In the genomic region with DNA sequence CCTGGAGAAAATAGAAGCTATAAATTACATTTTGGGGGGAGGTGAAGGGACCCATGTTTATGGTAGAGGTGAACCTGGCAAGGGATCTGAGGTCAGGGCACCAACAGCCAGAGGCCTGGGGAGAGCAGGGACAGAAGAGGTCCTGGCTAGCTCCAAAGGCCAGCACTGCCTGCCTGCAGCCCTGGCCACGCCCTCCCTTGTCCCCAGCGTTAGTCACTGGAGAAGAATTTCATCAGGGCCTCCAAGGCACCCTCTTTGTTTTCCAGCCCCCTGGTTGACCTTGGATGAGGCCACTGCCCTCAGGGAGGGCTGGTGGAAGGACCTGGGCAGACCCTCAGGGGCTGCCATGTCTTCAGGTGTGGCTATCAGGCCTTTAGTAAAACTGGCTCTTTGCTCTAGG, we compare ENCODE assay signal across 9 mouse cellular contexts. TPM values are rescaled to one million over a fixed set of nuclear protein-coding genes. Genes with fewer than 3 reads are reported as not detected.
A peak's percentile ranks its signal among the peaks of the same experiment; 100 is the strongest.
DNase-seq lines count a peak whose midpoint lies in the region; ATAC-seq and TF ChIP-seq lines count a peak whose summit lies in the region.
"Had no signal": no experiment of that assay in that cellular context is flagged by ENCODE, and none has a peak within 500 bp of the region (broad histone marks: within the 10 kb centered on the region; RNA-seq: fewer than 3 reads in every experiment).

No protein-coding gene starts in this region.

- H3ac ChIP-seq in myocyte (ENCODE audit: control insufficient read depth, insufficient read length), result no peak overlapping the region

- no peaks in the 10 kb centered on the region for H3K27me3 ChIP-seq in intestine, embryonic 14.5 days (replicated peaks; ENCODE audit: control insufficient read depth, insufficient read depth, low read length)
- no peaks in the 10 kb centered on the region for H3K27me3 ChIP-seq in intestine, postnatal 0 days (replicated peaks; ENCODE audit: control insufficient read depth, insufficient read depth, low read length)
- H3K27me3 ChIP-seq in embryonic facial prominence, embryonic 13.5 days, result no peaks in the 10 kb centered on the region
- H3K27me3 ChIP-seq in myocyte (ENCODE audit: control insufficient read depth, insufficient read depth, insufficient read length), result no peaks in the 10 kb centered on the region
- peaks cover 4% of the 10 kb centered on the region; the same call in 1 of the 2 replicates for H3K27me3 ChIP-seq in liver, embryonic 12.5 days (replicated peaks)
- no peaks in the 10 kb centered on the region for H3K27me3 ChIP-seq in forebrain, embryonic 14.5 days (replicated peaks; ENCODE audit: control insufficient read depth, insufficient read depth, low read length)

- H3K4me3 ChIP-seq in intestine, embryonic 14.5 days (ENCODE audit: low read depth, low read length), result no peak overlapping the region
- H3K4me3 ChIP-seq in intestine, postnatal 0 days (ENCODE audit: low read depth, low read length), result no peak overlapping the region
- no peak overlapping the region for H3K4me3 ChIP-seq in embryonic facial prominence, embryonic 13.5 days
- no peak overlapping the region for H3K4me3 ChIP-seq in myocyte
- H3K4me3 ChIP-seq in liver, embryonic 12.5 days, result no peak overlapping the region
- no peak overlapping the region for H3K4me3 ChIP-seq in forebrain, embryonic 14.5 days (ENCODE audit: low read depth, low read length)

- 27% methylated on average over 2 of the region's 2 CpGs for WGBS in intestine, embryonic 14.5 days
- 18% methylated on average over 2 of the region's 2 CpGs for WGBS in intestine, postnatal 0 days
- WGBS in embryonic facial prominence, embryonic 13.5 days, result 44% methylated on average over 2 of the region's 2 CpGs
- WGBS in liver, embryonic 12.5 days (ENCODE audit: insufficient replicate concordance), result 29% methylated on average over 2 of the region's 2 CpGs
- 50% methylated on average over 2 of the region's 2 CpGs for WGBS in forebrain, embryonic 14.5 days

- no peaks in the 10 kb centered on the region for H3K36me3 ChIP-seq in intestine, embryonic 14.5 days (ENCODE audit: control insufficient read depth, insufficient read depth, low read length)
- H3K36me3 ChIP-seq in intestine, postnatal 0 days (ENCODE audit: control insufficient read depth, insufficient read depth), result no peaks in the 10 kb centered on the region
- peaks cover 7% of the 10 kb centered on the region; the same call in 1 of the 2 replicates for H3K36me3 ChIP-seq in embryonic facial prominence, embryonic 13.5 days
- peaks cover 4% of the 10 kb centered on the region for H3K36me3 ChIP-seq in myocyte (ENCODE audit: control insufficient read depth, insufficient read depth)
- H3K36me3 ChIP-seq in liver, embryonic 12.5 days, result no peaks in the 10 kb centered on the region
- H3K36me3 ChIP-seq in forebrain, embryonic 14.5 days (ENCODE audit: control insufficient read depth, insufficient read depth, low read length), result no peaks in the 10 kb centered on the region

- no peak overlapping the region for H3K4me2 ChIP-seq in intestine, embryonic 14.5 days (ENCODE audit: low read length)
- no peak overlapping the region for H3K4me2 ChIP-seq in intestine, postnatal 0 days (replicated peaks; ENCODE audit: low read depth)
- no peak overlapping the region for H3K4me2 ChIP-seq in embryonic facial prominence, embryonic 13.5 days
- H3K4me2 ChIP-seq in myocyte (ENCODE audit: low read depth), result peak overlapping the region; percentile 54
- no peak overlapping the region for H3K4me2 ChIP-seq in liver, embryonic 12.5 days
- no peak overlapping the region for H3K4me2 ChIP-seq in forebrain, embryonic 14.5 days (ENCODE audit: low read length)

- peaks cover 100% of the 10 kb centered on the region for H3K79me2 ChIP-seq in myocyte (ENCODE audit: control insufficient read depth, insufficient read depth)

- H3K4me1 ChIP-seq in intestine, embryonic 14.5 days (replicated peaks; ENCODE audit: control insufficient read depth, insufficient read depth, low read length), result peaks cover 15% of the 10 kb centered on the region
- no peaks in the 10 kb centered on the region for H3K4me1 ChIP-seq in intestine, postnatal 0 days (replicated peaks; ENCODE audit: control insufficient read depth, insufficient read depth, low read length)
- peaks cover 24% of the 10 kb centered on the region for H3K4me1 ChIP-seq in embryonic facial prominence, embryonic 13.5 days
- H3K4me1 ChIP-seq in liver, embryonic 12.5 days, result peaks cover 7% of the 10 kb centered on the region; the same call in 1 of the 2 replicates
- H3K4me1 ChIP-seq in forebrain, embryonic 14.5 days (ENCODE audit: control insufficient read depth, insufficient read depth, low read length), result no peaks in the 10 kb centered on the region

- H3K27ac ChIP-seq in intestine, embryonic 14.5 days (ENCODE audit: low read depth), result no peak overlapping the region
- H3K27ac ChIP-seq in intestine, postnatal 0 days (ENCODE audit: low read depth, low read length), result no peak overlapping the region
- H3K27ac ChIP-seq in embryonic facial prominence, embryonic 13.5 days, result no peak overlapping the region
- H3K27ac ChIP-seq in liver, embryonic 12.5 days, result no peak overlapping the region
- no peak overlapping the region for H3K27ac ChIP-seq in forebrain, embryonic 14.5 days (ENCODE audit: low read depth, low read length)

- no peak for DNase-seq in intestine, embryonic 14.5 days (ENCODE audit: low spot score)
- DNase-seq in ZHBTc4 (ENCODE audit: low read depth, low spot score), result peak; percentile 10
- no peak for DNase-seq in forebrain, embryonic 14.5 days (ENCODE audit: low spot score)
- DNase-seq: cerebellum, adult 9-10 months had no signal

- peak; percentile 10 for TF ChIP-seq POLR2A in myocyte (IDR thresholded peaks at IDR 0.05; ENCODE audit: insufficient read length, low read depth)

- no peaks in the 10 kb centered on the region for H3K9me3 ChIP-seq in intestine, embryonic 14.5 days (ENCODE audit: control insufficient read depth, low read length)
- no peaks in the 10 kb centered on the region for H3K9me3 ChIP-seq in intestine, postnatal 0 days (ENCODE audit: control insufficient read depth)
- no peaks in the 10 kb centered on the region for H3K9me3 ChIP-seq in embryonic facial prominence, embryonic 13.5 days
- H3K9me3 ChIP-seq in liver, embryonic 12.5 days (replicated peaks), result no peaks in the 10 kb centered on the region
- H3K9me3 ChIP-seq in forebrain, embryonic 14.5 days (replicated peaks; ENCODE audit: control insufficient read depth, low read length), result no peaks in the 10 kb centered on the region

- no peak for TF ChIP-seq CTCF in intestine, postnatal 0 days (IDR thresholded peaks at IDR 0.05; ENCODE audit: low read depth)

- H3K9ac ChIP-seq in intestine, embryonic 14.5 days (ENCODE audit: low read length), result 0 out of 2 replicates have a peak overlapping the region, but pooled peaks have one; percentile 15
- no peak overlapping the region for H3K9ac ChIP-seq in intestine, postnatal 0 days (ENCODE audit: low read depth, low read length)
- 0 out of 2 replicates have a peak overlapping the region, but pooled peaks have one; percentile 3 for H3K9ac ChIP-seq in embryonic facial prominence, embryonic 13.5 days
- no peak overlapping the region; the same call in 1 of the 2 replicates for H3K9ac ChIP-seq in liver, embryonic 12.5 days
- no peak overlapping the region for H3K9ac ChIP-seq in forebrain, embryonic 14.5 days (ENCODE audit: low read length)

- no peak; the same call in 1 of the 2 replicates for ATAC-seq in intestine, embryonic 14.5 days (replicated peaks; ENCODE audit: low FRiP score, low TSS enrichment, low read depth)
- ATAC-seq in intestine, postnatal 0 days, result no peak
- no peak for ATAC-seq in embryonic facial prominence, embryonic 13.5 days (ENCODE audit: insufficient number of reproducible peaks, insufficient read depth, low FRiP score, low TSS enrichment, low read depth)
- ATAC-seq in activated CD4-positive, CD25-positive, alpha-beta regulatory T cell, adult 4 months, result no peak
- no peak for ATAC-seq in liver, embryonic 12.5 days
- no peak for ATAC-seq in forebrain, embryonic 14.5 days

TF ChIP-seq in myocyte, 11 proteins besides CTCF, POLR2A, EP300 and RAD21:
- TF ChIP-seq USF1 (IDR thresholded peaks at IDR 0.05; ENCODE audit: low read depth) (no peak), TCF3 (IDR thresholded peaks at IDR 0.05; ENCODE audit: insufficient read length, low read depth) (no peak), SRF (IDR thresholded peaks at IDR 0.05; ENCODE audit: control insufficient read depth, insufficient read length, low read depth) (no peak), MYOG (IDR thresholded peaks at IDR 0.05; ENCODE audit: control insufficient read depth in 1 of 3, insufficient read depth in 1 of 3, insufficient read length in 2 of 3, low read depth in 2 of 3) (peak in 1 of 3 experiments; percentile 12)

RNA-seq across cellular contexts. Expression of gene Col5a1, which starts 30.1 kb away (rescaled TPM):
- polyA plus RNA-seq in intestine, embryonic 14.5 days (2014; fragmentation: Nextera tagmentation; extraction: Ambion mirVana), result 118 and 124 TPM in 2 replicates
- polyA plus RNA-seq in intestine, postnatal 0 days (2015; fragmentation: Nextera tagmentation; extraction: Ambion mirVana), result 39.5 and 40.7 TPM in 2 replicates
- polyA plus RNA-seq in embryonic facial prominence, embryonic 13.5 days (2015; fragmentation: Nextera tagmentation; extraction: Ambion mirVana), result 104 and 111 TPM in 2 replicates
- polyA plus RNA-seq in myocyte (2012; fragmentation: generic; extraction: Trizol), result 172 TPM
- polyA plus RNA-seq in activated CD4-positive, CD25-positive, alpha-beta regulatory T cell, adult 4 months (2017; shearing (Covaris generic)), result not detected
- polyA plus RNA-seq in liver, embryonic 12.5 days (2016; fragmentation: Nextera tagmentation; extraction: Ambion mirVana), result 15.0 and 15.4 TPM in 2 replicates
- 5.3 and 6.9 TPM in 2 replicates for polyA plus RNA-seq in forebrain, embryonic 14.5 days (2014; fragmentation: Nextera tagmentation; extraction: Ambion mirVana)

Comparison
In these comparisons a context has a peak if more than half of its experiments do, and no peak if none do; other contexts are left out.
1. H3K9ac ChIP-seq: peak in intestine, embryonic 14.5 days (single experiment) and embryonic facial prominence, embryonic 13.5 days (single experiment); none in intestine, postnatal 0 days (single experiment), liver, embryonic 12.5 days (single experiment) and forebrain, embryonic 14.5 days (single experiment).